ENCODE assay signal across 37 mouse cellular contexts in genomic region chr17:31710455-31710854, GRCm38 (mm10). TPM values are rescaled to one million over a fixed set of nuclear protein-coding genes. Genes with fewer than 3 reads are reported as not detected.
DNase-seq lines count a peak whose midpoint lies in the region; ATAC-seq and TF ChIP-seq lines count a peak whose summit lies in the region.
"Had no signal": no experiment of that assay in that cellular context is flagged by ENCODE, and none has a peak within 500 bp of the region (broad histone marks: within the 10 kb centered on the region; RNA-seq: fewer than 3 reads in every experiment).

No protein-coding gene starts in this region.

- no peak overlapping the region for H3K4me2 ChIP-seq in kidney, postnatal 0 days (ENCODE audit: low read length)
- H3K4me2 ChIP-seq: embryonic facial prominence, embryonic 12.5 days; forebrain, embryonic 15.5 days; heart, embryonic 15.5 days; hindbrain, embryonic 12.5 days; intestine, embryonic 15.5 days; limb, embryonic 15.5 days; midbrain, embryonic 15.5 days; neural tube, embryonic 15.5 days had no signal

- WGBS in kidney, adult 2 months: 55% methylated on average over 8 of the region's 8 CpGs
- 49% methylated on average over 8 of the region's 8 CpGs for WGBS in kidney, postnatal 0 days

- peak; percentile 54; the same call in 1 of the 2 replicates for ATAC-seq in kidney, postnatal 0 days (replicated peaks; ENCODE audit: low FRiP score, low read depth)
- ATAC-seq: forebrain, embryonic 15.5 days; hindbrain, postnatal 0 days; intestine, embryonic 15.5 days; midbrain, embryonic 15.5 days had no signal

- H3K36me3 ChIP-seq in kidney, adult 2 months (ENCODE audit: control insufficient read depth, insufficient read depth, low read length): no peaks in the 10 kb centered on the region
- no peaks in the 10 kb centered on the region for H3K36me3 ChIP-seq in kidney, postnatal 0 days (ENCODE audit: insufficient read depth, low read length)
- H3K36me3 ChIP-seq: embryonic facial prominence, embryonic 12.5 days; forebrain, embryonic 10.5 days; forebrain, embryonic 15.5 days; G1E; heart, embryonic 10.5 days; heart, embryonic 15.5 days; hindbrain, embryonic 12.5 days; intestine, embryonic 15.5 days; limb, embryonic 10.5 days; limb, embryonic 15.5 days; midbrain, embryonic 10.5 days; midbrain, embryonic 15.5 days; neural tube, embryonic 15.5 days had no signal

- H3K9ac ChIP-seq in kidney, postnatal 0 days (ENCODE audit: low read depth, low read length): no peak overlapping the region
- H3K9ac ChIP-seq: embryonic facial prominence, embryonic 12.5 days; forebrain, embryonic 15.5 days; heart, embryonic 15.5 days; hindbrain, embryonic 12.5 days; intestine, embryonic 15.5 days; limb, embryonic 15.5 days; liver, embryonic 14.5 days; midbrain, embryonic 15.5 days; neural tube, embryonic 15.5 days had no signal

- intact Hi-C loops in left cerebral cortex, postnatal 25 days (cut with DNase I): no loop called here

- no peak overlapping the region for H3K27ac ChIP-seq in kidney, adult 2 months (ENCODE audit: insufficient read depth, low read depth, low read length)
- peak overlapping the region; percentile 47; the same call in 1 of the 2 replicates for H3K27ac ChIP-seq in kidney, postnatal 0 days
- H3K27ac ChIP-seq: embryonic facial prominence, embryonic 12.5 days; forebrain, embryonic 10.5 days; forebrain, embryonic 15.5 days; heart, embryonic 10.5 days; heart, embryonic 15.5 days; hindbrain, embryonic 12.5 days; hindbrain, postnatal 0 days; intestine, embryonic 15.5 days; limb, embryonic 10.5 days; limb, embryonic 15.5 days; liver, embryonic 14.5 days; macrophage; midbrain, embryonic 10.5 days; midbrain, embryonic 15.5 days; neural tube, embryonic 15.5 days had no signal

- H3K4me1 ChIP-seq in kidney, adult 2 months (ENCODE audit: control insufficient read depth, insufficient read depth, low read length): no peaks in the 10 kb centered on the region; the same call in 1 of the 2 replicates
- H3K4me1 ChIP-seq in kidney, postnatal 0 days (replicated peaks; ENCODE audit: insufficient read depth, low read length): no peaks in the 10 kb centered on the region
- H3K4me1 ChIP-seq: heart, embryonic 10.5 days; heart, embryonic 15.5 days; hindbrain, embryonic 12.5 days; intestine, embryonic 15.5 days; midbrain, embryonic 15.5 days had no signal

- H3K9me3 ChIP-seq in kidney, postnatal 0 days (replicated peaks; ENCODE audit: low read length): no peaks in the 10 kb centered on the region
- H3K9me3 ChIP-seq: embryonic facial prominence, embryonic 12.5 days; forebrain, embryonic 10.5 days; forebrain, embryonic 15.5 days; G1E; heart, embryonic 10.5 days; heart, embryonic 15.5 days; hindbrain, embryonic 12.5 days; intestine, embryonic 15.5 days; limb, embryonic 10.5 days; limb, embryonic 15.5 days; midbrain, embryonic 10.5 days; midbrain, embryonic 15.5 days; neural tube, embryonic 15.5 days had no signal

- H3K27me3 ChIP-seq in kidney, adult 2 months (replicated peaks; ENCODE audit: control insufficient read depth, insufficient read depth, low read length): no peaks in the 10 kb centered on the region
- no peaks in the 10 kb centered on the region for H3K27me3 ChIP-seq in kidney, postnatal 0 days (ENCODE audit: insufficient read depth, low read length)
- H3K27me3 ChIP-seq: embryonic facial prominence, embryonic 12.5 days; forebrain, embryonic 15.5 days; heart, embryonic 15.5 days; hindbrain, embryonic 12.5 days; intestine, embryonic 15.5 days; limb, embryonic 15.5 days; midbrain, embryonic 15.5 days; neural tube, embryonic 15.5 days had no signal

- no peak for TF ChIP-seq POLR2A in kidney, adult 2 months (IDR thresholded peaks at IDR 0.05; ENCODE audit: low read depth, low read length)

- no peak overlapping the region for H3K4me3 ChIP-seq in kidney, adult 2 months (ENCODE audit: insufficient read depth, low read depth, low read length)
- H3K4me3 ChIP-seq in kidney, postnatal 0 days (replicated peaks; ENCODE audit: low read depth, low read length): no peak overlapping the region
- H3K4me3 ChIP-seq: embryonic facial prominence, embryonic 12.5 days; forebrain, embryonic 10.5 days; forebrain, embryonic 15.5 days; heart, embryonic 10.5 days; heart, embryonic 15.5 days; hindbrain, embryonic 12.5 days; intestine, embryonic 15.5 days; limb, embryonic 10.5 days; limb, embryonic 15.5 days; midbrain, embryonic 10.5 days; midbrain, embryonic 15.5 days; neural tube, embryonic 15.5 days had no signal

- peak; percentile 27 for DNase-seq in adrenal gland, postnatal 10 days
- DNase-seq in adrenal gland, adult (ENCODE audit: inconsistent age in 2 of 2, low spot score in 1 of 2): no peak
- DNase-seq in kidney, adult 2 months: peak; percentile 62
- DNase-seq in kidney, postnatal 25 days: no peak
- peak; percentile 49 for DNase-seq in kidney, postnatal 0 days (ENCODE audit: low spot score)
- DNase-seq in kidney, adult 11 months: no peak
- DNase-seq in left cerebral cortex, postnatal 25 days (ENCODE audit: low spot score in 2 of 2): no peak
- DNase-seq: adrenal gland, postnatal 14 days; cerebellum, adult 11 months; cerebellum, adult 9-10 months; cerebellum, postnatal 36 days; heart, adult 11 months; layer of hippocampus, postnatal 36 days; lung, adult 2 months; lung, postnatal 10 days; right cerebral cortex, postnatal 25 days; thymus, postnatal 14 days had no signal

- no peak for TF ChIP-seq CTCF in kidney, adult 2 months (conservative IDR thresholded peaks at IDR 0.05; ENCODE audit: insufficient read depth, insufficient read length, low read depth, low read length)
- no peak for TF ChIP-seq CTCF in kidney, postnatal 0 days (IDR thresholded peaks at IDR 0.05; ENCODE audit: low read depth)

RNA-seq across cellular contexts. Expression of gene Cryaa, which starts 32.8 kb away (rescaled TPM):
- total RNA-seq in adrenal gland, postnatal 10 days (2021): not detected
- polyA plus RNA-seq in kidney, adult 2 months (2012; rRNA removed): 0.86 and 0.99 TPM in 2 replicates
- polyA plus RNA-seq in kidney, postnatal 0 days (2015; fragmentation: Nextera tagmentation; extraction: Ambion mirVana): 0.13 and 0.22 TPM in 2 replicates
- total RNA-seq in left cerebral cortex, postnatal 25 days (2021): not detected
- total RNA-seq: adrenal gland, postnatal 14 days; G1E; gastrocnemius, adult 8-10 months; heart, postnatal 25 days had no signal
- polyA plus RNA-seq: C2C12; forebrain, embryonic 10.5 days; forebrain, embryonic 15.5 days; G1E; heart, embryonic 10.5 days; heart, embryonic 15.5 days; hindbrain, embryonic 12.5 days; limb, embryonic 10.5 days; liver, embryonic 14.5 days; macrophage; midbrain, embryonic 10.5 days; urinary bladder, adult 2 months had no signal

RNA-seq across cellular contexts. Expression of gene U2af1, which starts 51.8 kb away (rescaled TPM):
- total RNA-seq in adrenal gland, postnatal 10 days (2021): 100 to 1,000 TPM; 145 to 150 TPM
- 45.0 and 61.3 TPM in 2 replicates for polyA plus RNA-seq in kidney, adult 2 months (2012; rRNA removed)
- polyA plus RNA-seq in kidney, postnatal 0 days (2015; fragmentation: Nextera tagmentation; extraction: Ambion mirVana): 238 and 258 TPM in 2 replicates
- total RNA-seq in left cerebral cortex, postnatal 25 days (2021): 100 to 1,000 TPM; 107 to 119 TPM

Comparison
In these comparisons a context has a peak if more than half of its experiments do, and no peak if none do; other contexts are left out.
1. DNase-seq: peak in adrenal gland, postnatal 10 days (single experiment), kidney, adult 2 months (single experiment) and kidney, postnatal 0 days (single experiment); none in adrenal gland, adult (0 of 2), kidney, postnatal 25 days (0 of 2), kidney, adult 11 months (single experiment) and left cerebral cortex, postnatal 25 days (0 of 2).